Mouse (Mus musculus): Measurements from ENCODE around the gene Pip4k2a.

GRCm38 (mm10) chr2:18957459-18957858, 40.5 kb downstream of the Pip4k2a start:
- TF ChIP-seq POLR2A (IDR thresholded peaks at IDR 0.05; ENCODE audit: insufficient read length, low read depth) (no peak), E2F4 (IDR thresholded peaks at IDR 0.05; ENCODE audit: insufficient read depth) (no peak), POLR2AphosphoS2 (IDR thresholded peaks at IDR 0.05; ENCODE audit: insufficient read length, low read depth) (no peak), USF1 (IDR thresholded peaks at IDR 0.05; ENCODE audit: low read depth) (no peak), MAX (IDR thresholded peaks at IDR 0.05; ENCODE audit: low read depth) (no peak), TCF12 (IDR thresholded peaks at IDR 0.05; ENCODE audit: insufficient read depth, poor library complexity, severe bottlenecking) (no peak), REST (IDR thresholded peaks at IDR 0.05; ENCODE audit: insufficient read depth, insufficient read length) (no peak), SRF (IDR thresholded peaks at IDR 0.05; ENCODE audit: control insufficient read depth, insufficient read length, low read depth) (no peak), TCF3 (IDR thresholded peaks at IDR 0.05; ENCODE audit: insufficient read length, low read depth) (no peak), MYOG (IDR thresholded peaks at IDR 0.05; ENCODE audit: control insufficient read depth in 1 of 3, insufficient read depth in 1 of 3, insufficient read length in 2 of 3, low read depth in 2 of 3) (no peak)

All from myocyte (in vitro differentiated cells).